Mouse (Mus musculus) natural killer cell, adult 2 months (primary cell): Measurements from ENCODE around the gene Tmem170.
"Not testable (repeated sequence)": the region's sequence is repeated elsewhere in the genome, so short reads cannot be mapped to it uniquely, and the experiment has no call there.

ENCODE experiments used
- DNase-seq, 2 experiments: peaks; one replicate each; pipeline ENCODE4 v3.0.0; 2022; ENCODE audit warnings: low spot score in 2 of 2

Gene Tmem170

DNA sequence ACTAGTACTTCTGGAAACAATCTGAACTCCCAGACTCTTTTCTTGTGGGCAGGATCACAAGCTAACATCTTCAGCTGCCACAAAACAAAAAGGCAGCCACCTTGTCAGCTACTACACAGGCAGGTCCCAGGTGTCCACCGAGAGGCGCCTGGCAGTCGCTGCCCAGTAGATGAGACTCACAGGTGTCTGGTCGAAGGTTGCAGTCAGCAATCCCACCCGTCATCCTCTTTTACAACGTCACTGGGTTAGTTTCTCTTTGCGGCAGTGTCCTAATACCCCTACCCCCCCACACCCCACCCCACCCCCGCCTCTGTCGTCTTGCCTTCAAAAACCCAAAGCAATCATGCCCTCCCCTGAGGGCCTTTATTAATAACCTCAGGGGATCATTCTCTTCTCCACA lies 792 bp downstream of the Tmem170 start:
- peak; percentile 4 to 5 for DNase-seq

DNA sequence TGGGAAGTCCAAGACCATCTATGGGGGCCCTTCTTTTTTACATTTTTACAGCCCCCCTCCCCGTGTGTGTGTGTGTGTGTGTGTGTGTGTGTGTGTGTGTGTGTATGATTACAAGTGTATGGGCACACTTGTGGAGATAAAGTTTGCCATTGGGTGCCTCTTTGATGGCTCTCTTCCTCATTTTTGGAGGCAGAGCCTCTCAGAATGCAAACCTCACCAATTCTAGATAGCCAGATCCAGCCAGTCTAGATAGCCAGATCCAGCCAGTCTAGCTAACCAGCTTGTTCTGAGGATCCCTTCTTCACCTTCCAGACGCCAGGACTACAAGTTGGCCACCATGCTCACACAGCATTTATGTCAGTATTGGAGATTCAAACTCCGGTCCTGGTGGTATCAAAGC lies 5.3 kb downstream of the Tmem170 start:
- DNase-seq = no peak

DNA sequence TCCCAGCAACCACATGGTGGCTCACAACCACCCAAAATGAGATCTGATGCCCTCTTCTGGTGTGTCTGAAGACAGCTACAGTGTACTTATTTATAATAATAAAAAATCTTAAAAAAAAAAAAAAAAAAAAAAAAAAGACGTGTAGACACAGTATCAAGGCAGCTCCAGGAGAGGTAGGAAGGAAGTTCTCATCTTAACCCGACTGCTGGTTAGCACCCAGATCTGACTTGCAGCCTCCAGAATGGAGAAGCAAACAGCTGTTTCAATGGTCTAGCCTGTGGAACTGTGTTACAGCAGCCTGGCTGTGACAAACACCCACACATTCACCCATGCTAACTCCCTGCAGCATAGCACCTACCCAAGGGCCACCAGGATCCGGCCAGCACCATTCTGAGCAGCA lies 6.2 kb downstream of the Tmem170 start:
- DNase-seq = no peak

DNA sequence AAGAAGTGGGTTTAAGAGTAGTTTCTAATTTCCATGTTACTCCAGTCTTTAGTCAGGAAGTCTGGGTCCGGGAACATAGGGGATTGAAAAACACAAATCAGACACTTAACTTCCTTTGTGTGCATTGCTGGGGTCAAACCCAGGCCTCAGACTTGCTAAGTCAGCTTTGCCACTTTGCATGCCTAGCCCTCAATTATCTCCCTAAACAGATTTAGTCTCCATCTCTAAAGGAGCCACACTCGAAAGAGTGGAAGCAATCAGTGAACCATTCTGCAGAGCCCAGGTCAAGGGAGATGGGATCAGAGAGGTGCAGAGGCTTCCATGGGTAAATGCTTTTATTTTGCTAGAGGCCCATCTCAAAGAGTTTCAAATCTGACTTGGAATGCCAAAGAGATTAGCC lies 7.9 kb downstream of the Tmem170 start:
- no peak for DNase-seq

DNA sequence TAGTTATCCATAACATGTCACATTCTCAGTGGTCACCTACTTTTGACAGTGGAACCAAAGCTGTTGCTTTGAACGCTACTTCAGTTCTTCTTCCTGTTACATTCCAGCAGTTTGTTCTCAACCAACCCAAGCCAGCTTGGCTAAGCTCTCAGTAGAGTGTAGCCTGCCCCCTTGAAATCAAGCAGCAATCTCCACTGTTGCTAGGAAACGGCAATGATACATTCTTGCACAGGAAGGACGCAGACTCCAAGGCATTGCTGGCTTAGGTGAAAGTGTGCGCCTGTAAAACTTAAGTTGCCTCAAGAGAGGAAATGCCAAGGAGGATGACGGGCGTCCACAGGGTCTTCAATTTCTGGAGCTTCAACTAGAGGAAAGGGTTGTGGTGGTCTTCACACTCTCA lies 10.7 kb downstream of the Tmem170 start:
- no peak for DNase-seq

DNA sequence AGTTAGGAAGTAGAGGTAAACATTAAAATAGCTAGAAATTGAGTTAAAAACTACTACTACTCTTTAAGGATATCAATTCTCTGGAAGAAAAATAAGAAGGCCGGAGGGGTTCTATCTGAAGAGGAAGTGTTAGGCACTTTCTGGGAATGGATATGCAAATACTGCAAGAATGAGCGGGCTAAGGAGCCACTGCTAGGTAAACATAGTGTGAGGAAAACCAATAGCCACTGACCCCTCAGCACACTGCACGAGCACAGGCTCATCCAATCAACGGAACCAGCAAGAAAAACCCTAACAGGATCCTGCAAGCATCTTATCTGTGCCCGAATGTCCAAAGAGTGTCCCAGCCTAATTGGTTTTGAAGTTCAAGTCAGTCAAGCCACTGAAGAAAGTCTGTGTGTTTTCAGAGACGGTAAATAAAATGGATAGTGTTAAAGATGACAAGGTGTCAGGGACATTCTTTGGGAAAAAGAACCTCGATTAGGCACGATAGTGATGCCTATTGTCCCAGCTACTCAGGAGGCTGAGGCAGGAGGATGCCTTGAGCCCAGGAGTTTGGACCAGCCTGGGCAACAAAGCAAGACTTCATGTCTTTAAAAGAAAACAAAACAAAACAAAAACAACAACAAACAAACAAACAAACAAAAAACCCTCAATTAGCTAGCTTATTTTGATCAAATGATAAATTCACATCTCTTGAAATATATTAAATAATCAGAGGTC lies 11.3 kb downstream of the Tmem170 start:
- no peak for DNase-seq

DNA sequence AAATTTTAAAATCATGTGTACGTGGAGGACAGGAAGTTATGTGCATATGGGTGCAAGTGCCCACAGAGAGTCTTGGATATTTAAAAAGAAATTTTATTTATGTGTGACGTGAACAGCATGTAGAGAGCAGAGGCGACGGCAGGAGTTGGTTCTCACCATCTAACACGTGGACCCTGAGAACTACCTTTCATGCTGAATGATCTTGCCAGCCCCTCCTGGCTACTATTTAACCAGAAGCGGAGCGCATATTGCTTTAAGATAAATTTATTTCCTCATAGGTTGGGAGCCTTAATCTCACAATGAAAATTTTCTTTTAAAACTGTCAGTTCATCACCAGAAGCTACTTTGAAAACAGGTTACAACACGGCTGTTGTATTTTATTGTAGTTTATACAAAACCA lies 11.9 kb downstream of the Tmem170 start:
- no peak for DNase-seq

DNA sequence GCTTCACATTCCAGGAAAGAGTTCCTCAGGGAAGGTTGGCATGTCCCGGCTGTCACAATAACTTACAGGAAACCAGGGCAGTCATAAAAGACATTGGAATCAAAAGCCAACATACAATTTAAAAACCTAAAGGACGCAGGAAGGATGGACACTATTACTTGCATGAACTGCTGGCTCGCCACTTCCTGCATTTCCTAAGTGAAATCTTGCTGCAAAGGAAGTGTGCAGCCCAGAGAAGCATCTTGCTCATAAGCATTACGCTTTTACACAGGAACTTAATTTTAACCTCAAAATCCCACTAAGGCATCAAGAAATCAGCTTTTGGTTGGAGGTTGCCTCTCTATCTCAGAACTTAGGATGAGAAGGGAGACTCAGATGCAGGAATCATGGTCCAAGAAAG lies 13.3 kb downstream of the Tmem170 start:
- no peak for DNase-seq

DNA sequence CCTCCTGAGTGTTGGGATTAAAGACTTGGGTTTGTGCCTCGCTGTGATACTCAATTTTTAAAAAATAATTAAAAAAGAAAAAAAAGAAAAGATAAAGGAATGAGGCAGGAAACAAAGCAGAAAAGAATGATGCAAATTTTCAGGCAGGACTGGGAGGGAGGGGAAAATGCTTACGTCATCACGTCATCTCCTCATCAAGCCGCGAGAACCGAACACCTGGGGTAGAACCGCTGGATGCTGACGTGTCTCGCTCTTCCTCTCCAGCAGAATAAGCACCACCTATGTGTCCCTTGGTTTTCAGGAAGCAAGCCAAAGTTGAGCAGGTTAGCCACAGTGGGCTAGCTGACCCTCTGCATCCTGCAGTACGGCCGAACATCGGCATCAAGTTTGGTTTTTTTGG lies 20.6 kb downstream of the Tmem170 start:
- DNase-seq = no peak

DNA sequence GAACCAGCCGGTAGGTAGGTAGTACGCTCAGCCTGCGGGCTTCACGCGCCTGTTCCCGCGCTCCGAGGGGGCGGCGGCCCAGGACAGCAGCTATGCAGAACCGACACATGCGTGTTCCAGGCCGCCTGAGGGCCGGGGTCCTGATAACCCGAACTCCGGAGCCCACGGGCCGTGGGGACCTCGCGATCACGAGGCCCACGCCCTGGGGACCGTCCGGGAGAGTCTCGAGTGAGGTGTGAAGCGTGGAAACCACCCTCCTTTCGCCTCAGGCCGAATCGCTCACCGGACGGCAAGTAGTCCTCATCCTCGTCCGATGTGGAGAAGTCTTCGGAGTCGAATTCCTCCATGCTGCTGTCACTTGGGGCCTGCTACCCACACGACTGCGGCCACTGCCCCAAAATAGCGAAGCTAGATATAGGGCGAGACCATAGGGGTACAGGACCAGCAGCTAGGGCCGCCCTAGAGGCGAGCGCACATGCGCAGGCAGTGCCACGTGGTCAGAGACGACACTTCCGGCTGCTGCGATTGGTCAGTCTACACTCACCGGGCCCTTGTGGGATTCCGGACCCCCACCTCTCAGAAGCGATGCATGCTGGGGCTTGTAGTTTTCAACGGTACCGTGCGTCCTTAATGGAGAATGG lies 22.6 kb downstream of the Tmem170 start, which contains the start of gene Cfdp1:
Gene Cfdp1 (minus strand): TSS at position 431 of the 641 bp plus-strand sequence.
- DNase-seq = peak; percentile 95

DNA sequence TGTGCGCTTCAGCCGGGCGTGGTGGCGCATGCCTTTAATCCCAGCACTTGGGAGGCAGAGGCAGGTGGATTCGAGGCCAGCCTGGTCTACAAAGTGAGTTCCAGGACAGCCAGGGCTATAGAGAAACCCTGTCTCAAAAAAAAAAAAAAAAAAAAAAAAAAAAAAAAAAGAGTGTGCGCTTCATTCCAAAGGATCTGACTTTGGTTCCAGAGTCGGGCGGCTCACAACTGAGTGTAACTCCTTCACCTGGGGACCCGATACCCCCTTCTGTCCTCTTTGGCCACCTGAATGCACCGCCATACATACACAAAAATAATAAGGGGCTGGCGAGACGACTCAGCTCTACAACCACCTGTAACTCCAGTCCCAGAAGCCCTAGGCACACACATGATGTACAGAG lies 23.3 kb downstream of the Tmem170 start:
- not testable (repeated sequence) for DNase-seq

DNA sequence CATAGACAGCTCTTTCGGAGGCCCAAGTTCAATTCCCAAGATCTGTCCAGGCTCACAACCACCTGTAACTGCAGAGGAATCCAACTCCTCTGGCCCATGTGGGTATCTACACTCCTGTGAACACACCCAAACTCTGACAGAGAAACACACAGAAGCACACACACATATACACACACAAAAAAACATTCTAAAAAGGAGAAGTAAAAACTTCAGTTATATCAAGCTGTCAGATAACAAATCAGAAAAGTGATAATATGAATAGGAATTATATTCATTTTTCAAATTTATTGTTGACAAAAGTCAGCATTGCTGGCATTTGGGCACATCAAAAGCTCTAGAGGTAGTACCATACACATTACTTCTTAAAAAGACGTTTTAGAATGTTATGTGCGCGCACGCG lies 29.8 kb downstream of the Tmem170 start:
- no peak for DNase-seq

DNA sequence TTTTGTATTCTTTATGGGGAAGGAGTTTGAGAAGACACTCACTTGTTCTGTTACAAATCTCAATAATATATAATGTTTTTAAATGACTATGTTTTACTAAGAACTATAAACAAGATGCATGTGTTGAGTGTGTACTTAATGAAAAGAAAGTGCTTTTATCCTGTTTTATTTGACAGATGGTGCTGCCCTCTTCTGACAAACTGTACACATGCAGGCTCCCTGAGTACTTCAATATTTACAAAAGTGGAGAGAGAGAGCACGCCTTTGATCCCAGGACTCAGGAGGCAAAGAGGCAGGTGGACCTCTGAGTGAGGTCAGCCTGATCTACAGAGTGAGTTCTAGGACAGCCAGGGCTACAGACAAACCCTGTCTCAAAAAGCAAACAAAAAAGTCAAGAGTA lies 41.0 kb downstream of the Tmem170 start:
- DNase-seq = no peak

DNA sequence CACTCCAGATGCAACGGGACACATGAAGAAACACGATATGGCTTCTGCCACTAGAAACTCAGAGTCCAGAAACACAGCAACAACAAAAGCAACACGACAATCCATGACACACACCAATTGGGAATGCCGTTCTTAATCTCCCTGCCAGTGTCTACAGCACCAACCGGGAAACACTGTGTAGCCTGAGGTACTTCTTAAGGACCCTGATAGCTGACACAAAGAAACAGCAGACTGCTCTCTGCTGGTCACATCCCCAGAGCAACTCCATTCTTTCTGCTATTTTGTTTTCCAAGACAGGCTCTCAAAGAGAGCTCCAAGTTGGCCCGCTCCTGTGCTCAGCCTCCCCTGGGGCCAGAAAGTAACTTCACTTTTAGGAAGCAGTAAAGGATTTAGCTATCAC lies 42.5 kb downstream of the Tmem170 start:
- no peak for DNase-seq

DNA sequence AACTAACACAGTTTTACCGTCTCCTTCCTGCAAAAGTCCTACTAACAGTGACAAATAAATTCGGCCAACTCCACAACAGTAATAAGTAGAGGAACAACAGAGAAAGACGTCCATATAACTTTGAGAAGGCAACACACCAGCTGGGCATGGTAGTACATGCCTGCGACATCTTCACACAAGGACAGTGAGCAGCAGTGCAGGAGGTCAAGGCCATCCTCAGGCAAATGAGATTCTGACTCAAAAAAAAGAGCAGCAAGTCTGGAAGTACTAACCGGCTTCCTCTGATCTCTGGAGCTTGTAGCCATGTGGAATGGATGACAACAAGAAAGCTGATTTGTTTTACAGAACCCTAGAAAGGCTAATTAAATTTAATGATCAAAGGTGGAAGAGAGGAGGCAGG lies 43.6 kb downstream of the Tmem170 start:
- no peak for DNase-seq

DNA sequence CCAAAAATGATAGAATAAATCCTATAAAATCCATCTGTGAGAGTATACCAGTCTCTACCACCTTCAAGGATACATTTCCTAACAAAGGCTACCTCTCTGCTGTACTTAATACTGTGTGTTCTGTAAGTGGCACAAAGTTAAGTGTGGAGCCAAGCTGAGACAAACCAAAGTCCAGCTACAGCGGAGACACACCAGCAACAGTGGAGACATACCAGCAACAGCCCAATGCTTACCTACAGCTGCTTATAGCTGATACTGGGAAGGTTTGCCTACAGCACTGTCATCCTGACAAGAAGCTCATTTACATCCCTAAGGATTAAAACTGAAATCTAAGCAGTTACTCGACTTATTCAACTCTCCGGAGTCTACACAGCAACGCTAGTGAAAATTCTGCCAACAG lies 44.6 kb downstream of the Tmem170 start:
- DNase-seq = no peak

DNA sequence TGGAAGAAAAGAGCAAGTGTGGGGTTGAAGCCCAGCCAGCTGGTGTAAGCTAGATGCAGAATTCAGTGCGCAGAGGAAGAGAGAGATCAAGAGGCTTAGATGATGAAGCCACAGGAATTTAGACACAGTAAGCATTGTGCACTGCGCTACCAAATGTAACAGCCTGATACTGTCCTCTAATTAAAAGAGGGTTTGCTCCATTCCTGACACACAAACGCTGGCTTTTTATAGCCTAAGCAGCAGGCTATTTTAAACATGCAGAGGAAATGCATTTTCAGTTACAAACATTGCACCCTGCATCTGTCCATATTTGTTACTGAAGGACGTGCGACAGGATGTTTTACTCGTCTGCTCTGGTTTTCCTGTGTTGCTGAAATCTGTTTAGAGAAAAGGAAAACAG lies 48.0 kb downstream of the Tmem170 start:
- DNase-seq = no peak

DNA sequence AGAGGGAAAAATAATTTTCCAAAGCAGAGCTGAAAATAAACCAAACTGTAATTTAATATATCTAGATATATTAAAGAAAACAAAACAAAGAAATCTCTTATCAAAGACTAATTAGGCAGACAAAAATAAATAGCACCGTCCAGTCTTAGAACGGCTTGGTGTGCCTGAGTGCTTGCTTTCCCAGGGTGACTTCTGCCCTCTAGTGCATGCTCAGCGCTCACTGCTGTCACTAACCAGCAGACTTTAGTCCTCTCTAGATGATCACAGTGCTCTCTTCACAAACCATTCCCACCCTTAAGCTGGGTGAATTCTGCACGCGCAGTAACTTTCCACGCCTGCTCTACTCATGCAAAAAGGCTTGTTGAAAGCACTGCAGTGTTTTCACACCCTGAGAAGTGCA lies 51.3 kb downstream of the Tmem170 start:
- no peak for DNase-seq

DNA sequence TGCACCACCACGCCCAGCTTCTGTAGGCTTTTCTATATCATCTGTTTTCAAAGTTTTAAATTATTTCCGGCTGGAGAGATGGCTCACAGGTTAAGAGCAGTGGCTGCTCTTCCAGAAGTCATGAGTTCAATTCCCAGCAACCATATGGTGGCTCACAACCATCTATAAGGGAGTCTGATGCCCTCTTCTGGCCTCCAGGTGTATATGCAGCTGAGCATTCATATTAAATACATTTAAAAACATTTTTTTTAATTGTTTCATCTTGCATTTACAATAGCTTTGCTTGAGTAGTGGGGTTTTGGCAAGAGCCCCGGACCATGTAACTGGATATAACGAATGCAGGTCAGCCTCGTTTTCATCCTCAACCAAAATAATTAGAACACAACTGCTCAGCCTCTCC lies 52.2 kb downstream of the Tmem170 start:
- no peak for DNase-seq

DNA sequence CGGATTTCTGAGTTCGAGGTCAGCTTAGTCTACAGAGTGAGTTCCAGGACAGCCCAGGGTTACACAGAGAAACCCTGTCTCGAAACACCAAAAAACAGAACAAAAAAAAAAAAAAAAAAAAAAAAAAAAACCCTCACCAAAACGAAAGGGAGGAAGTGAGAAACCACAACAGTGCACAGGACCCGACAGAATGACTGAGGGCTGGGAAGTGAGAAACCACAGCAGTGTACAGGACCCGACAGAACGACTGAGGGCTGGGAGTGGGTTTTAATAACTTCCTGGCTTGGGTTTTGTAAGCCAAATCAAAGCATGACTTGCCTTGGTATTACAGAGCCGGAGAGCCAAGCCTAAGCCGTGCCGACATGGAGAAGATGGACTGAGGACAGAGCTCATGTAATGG lies 55.4 kb downstream of the Tmem170 start:
- DNase-seq = peak; percentile 82 to 84

DNA sequence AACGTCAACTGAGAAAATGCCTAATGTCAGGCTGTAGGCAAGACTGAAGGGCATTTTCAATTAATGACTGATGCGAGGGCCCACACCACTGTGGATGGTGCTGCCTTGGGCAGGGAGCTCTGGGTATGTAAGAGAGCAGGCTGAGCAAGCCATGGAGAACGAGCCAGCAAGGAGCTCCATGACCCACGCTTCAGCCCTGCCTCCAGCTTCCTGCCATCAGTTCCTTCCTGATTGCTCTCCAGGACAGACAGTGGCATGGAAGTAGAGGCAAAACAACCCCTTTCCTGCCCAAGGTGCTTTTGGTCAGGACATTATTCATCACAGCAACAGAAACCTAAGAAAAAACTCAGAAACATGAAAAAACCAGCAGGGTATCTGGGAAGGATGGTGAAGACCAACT lies 55.9 kb downstream of the Tmem170 start:
- DNase-seq = peak in 1 of 2 experiments; percentile 4

DNA sequence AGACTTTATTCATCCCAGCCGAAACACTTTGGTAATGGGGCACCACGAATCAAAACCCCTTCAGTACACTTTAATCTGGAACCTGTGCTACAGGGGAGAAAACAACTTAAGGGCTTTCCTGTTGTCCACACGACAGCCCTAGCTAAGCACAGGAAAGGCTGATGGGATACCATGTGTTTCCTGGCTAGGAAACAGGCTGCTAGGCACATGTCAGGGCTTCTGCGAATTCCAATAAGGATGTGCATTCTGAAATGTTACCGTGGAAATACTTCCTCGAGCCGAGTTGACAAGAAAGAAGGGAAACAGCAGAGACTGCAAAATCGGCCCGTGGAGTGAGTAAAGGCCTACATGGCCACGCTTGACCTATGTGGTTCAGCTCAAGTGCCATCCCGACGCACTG lies 56.5 kb downstream of the Tmem170 start:
- no peak for DNase-seq

DNA sequence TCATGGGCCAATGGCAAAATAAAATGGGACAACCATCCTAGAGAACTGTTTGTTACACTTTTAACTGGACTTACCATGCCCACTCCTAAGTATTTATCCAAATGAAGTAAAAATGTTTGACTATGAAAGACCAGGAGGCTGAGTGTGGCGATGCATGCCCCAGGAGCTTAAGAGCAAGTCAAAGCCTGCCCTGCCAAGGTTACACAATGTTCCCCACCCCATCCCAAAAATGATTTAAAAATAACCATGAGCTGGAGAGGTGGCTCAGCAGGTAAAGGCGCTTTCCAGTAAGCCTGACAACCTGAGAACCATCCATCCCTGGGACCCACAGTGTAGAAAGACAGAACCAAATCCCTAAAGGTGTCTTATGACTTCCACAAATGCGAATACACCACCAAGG lies 58.0 kb downstream of the Tmem170 start:
- no peak for DNase-seq

DNA sequence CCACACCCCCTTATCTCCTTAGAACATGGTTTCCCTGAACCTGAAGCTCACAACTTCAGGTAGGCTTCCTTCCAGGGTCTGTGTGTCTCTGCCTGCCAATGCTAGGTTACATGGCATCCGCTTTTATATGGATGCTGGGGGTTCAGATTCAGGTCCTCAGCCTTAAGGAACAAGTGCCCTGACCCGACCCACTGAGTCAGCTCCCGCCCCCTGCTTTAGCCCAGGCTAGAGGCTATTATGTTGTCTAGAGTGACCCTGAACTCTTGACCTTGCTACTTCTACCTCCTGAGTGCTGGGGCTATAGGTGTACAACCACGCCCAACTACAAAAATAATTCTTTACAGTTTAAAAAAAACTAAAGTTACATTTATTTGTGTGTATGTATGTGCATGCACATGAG lies 61.5 kb downstream of the Tmem170 start:
- no peak for DNase-seq
